Mouse (Mus musculus) myocyte (in vitro differentiated cells): ENCODE measurements around the gene Cask.

Experiments used
- CEBPB ChIP-seq: IDR thresholded peaks from 2 replicates; pipeline ENCODE4 v1.6.1; 2011; ENCODE audit warnings: mild to moderate bottlenecking, moderate library complexity; ENCODE audit not compliant: poor library complexity, insufficient read depth, severe bottlenecking
- E2F4 ChIP-seq: IDR thresholded peaks from one replicate; pipeline ENCODE4 v1.6.1; 2011; ENCODE audit warnings: mild to moderate bottlenecking, control low read depth, moderate library complexity; ENCODE audit not compliant: insufficient read depth
- MAX ChIP-seq: IDR thresholded peaks from one replicate; pipeline ENCODE4 v1.6.1; 2011; ENCODE audit warnings: low read depth, mild to moderate bottlenecking, control low read depth
- MYOD1 ChIP-seq, 3 experiments: IDR thresholded peaks; one replicate each; pipeline ENCODE4 v1.6.1; 2011; ENCODE audit warnings: control low read depth in 2 of 3, low read depth in 2 of 3, mild to moderate bottlenecking in 2 of 3, moderate library complexity in 1 of 3; ENCODE audit not compliant: insufficient read length in 2 of 3, control insufficient read depth in 1 of 3
- MYOG ChIP-seq, 3 experiments: IDR thresholded peaks; one replicate each; pipeline ENCODE4 v1.6.1; 2011; ENCODE audit warnings: control low read depth in 2 of 3, low read depth in 2 of 3, mild to moderate bottlenecking in 2 of 3; ENCODE audit not compliant: insufficient read length in 2 of 3, control insufficient read depth in 1 of 3, insufficient read depth in 1 of 3
- POLR2A ChIP-seq: IDR thresholded peaks from one replicate; pipeline ENCODE4 v1.6.1; 2011; ENCODE audit warnings: low read depth, mild to moderate bottlenecking, control low read depth, moderate library complexity; ENCODE audit not compliant: insufficient read length
- POLR2AphosphoS2 ChIP-seq: IDR thresholded peaks from one replicate; pipeline ENCODE4 v1.6.1; 2011; ENCODE audit warnings: low read depth, control low read depth; ENCODE audit not compliant: insufficient read length
- REST ChIP-seq: IDR thresholded peaks from one replicate; pipeline ENCODE4 v1.6.1; 2011; ENCODE audit warnings: mild to moderate bottlenecking, control low read depth, moderate library complexity; ENCODE audit not compliant: insufficient read depth, insufficient read length
- TCF3 ChIP-seq: IDR thresholded peaks from one replicate; pipeline ENCODE4 v1.6.1; 2011; ENCODE audit warnings: low read depth, control low read depth; ENCODE audit not compliant: insufficient read length

GRCm38 (mm10) chrX:13845858-13846652, 5.1 kb downstream of the Cask start:
- no peak for TF ChIP-seq MYOD1 (IDR thresholded peaks at IDR 0.05; ENCODE audit: control insufficient read depth in 1 of 3, insufficient read length in 2 of 3, low read depth in 2 of 3)
- peak; percentile 26 for TF ChIP-seq POLR2A
- TF ChIP-seq MAX = no peak
- TF ChIP-seq POLR2AphosphoS2 = peak; percentile 66
- no peak for TF ChIP-seq MYOG (IDR thresholded peaks at IDR 0.05; ENCODE audit: control insufficient read depth in 1 of 3, insufficient read depth in 1 of 3, insufficient read length in 2 of 3, low read depth in 2 of 3)
- no peak for TF ChIP-seq CEBPB
- no peak for TF ChIP-seq E2F4
- no peak for TF ChIP-seq TCF3
- no peak for TF ChIP-seq REST
